Mouse (Mus musculus) heart, embryonic 12.5 days (tissue): ENCODE data around the gene Myef2. TPM values are rescaled to one million over a fixed set of nuclear protein-coding genes. Genes with fewer than 3 reads are reported as not detected.
A peak's percentile ranks its signal among the peaks of the same experiment; 100 is the strongest.
"Not testable (repeated sequence)": the region's sequence is repeated elsewhere in the genome, so short reads cannot be mapped to it uniquely, and the experiment has no call there.

Experiments
- ATAC-seq: fragments of 200-750 bp; cut with Nextera tagmentation; 2 replicates; pipeline ENCODE4 v1.8.0; 2017; ENCODE audit warnings: moderate TSS enrichment, moderate library complexity; ENCODE audit not compliant: insufficient number of reproducible peaks, low FRiP score
- H3K27ac ChIP-seq: fragments of 300-500 bp; sonication (generic); 2 replicates; pipeline ENCODE4 v1.5.1; 2016; ENCODE audit warnings: mild to moderate bottlenecking, moderate library complexity; ENCODE audit not compliant: poor library complexity, severe bottlenecking
- H3K27me3 ChIP-seq: fragments of 300-500 bp; sonication (generic); replicated peaks from 2 replicates; pipeline ENCODE4 v1.6.1; 2016; ENCODE audit warnings: mild to moderate bottlenecking, moderate library complexity
- H3K36me3 ChIP-seq: fragments of 300-500 bp; sonication (generic); 2 replicates; pipeline ENCODE4 v1.6.1; 2016; ENCODE audit warnings: mild to moderate bottlenecking, moderate library complexity
- H3K4me1 ChIP-seq: fragments of 300-500 bp; sonication (generic); replicated peaks from 2 replicates; pipeline ENCODE4 v1.6.1; 2016; ENCODE audit warnings: mild to moderate bottlenecking
- H3K4me2 ChIP-seq: fragments of 300-500 bp; sonication (generic); 2 replicates; pipeline ENCODE4 v1.6.1; 2016; ENCODE audit warnings: mild to moderate bottlenecking, moderate library complexity
- H3K4me3 ChIP-seq: fragments of 300-500 bp; sonication (generic); 2 replicates; pipeline ENCODE4 v1.5.1; 2016; ENCODE audit warnings: mild to moderate bottlenecking
- H3K9ac ChIP-seq: fragments of 300-500 bp; sonication (generic); 2 replicates; pipeline ENCODE4 v1.6.1; 2016; ENCODE audit warnings: mild to moderate bottlenecking, moderate library complexity
- H3K9me3 ChIP-seq: fragments of 300-500 bp; sonication (generic); replicated peaks from 2 replicates; pipeline ENCODE4 v1.6.1; 2016; ENCODE audit warnings: mild to moderate bottlenecking, moderate library complexity
- WGBS: fragments of 180-500 bp; shearing (Covaris S2); methylation state at CpG from one replicate; pipeline ENCODE4 v1.1.7; 2016; 5-methylcytosine and 5-hydroxymethylcytosine counted together
- polyA plus RNA-seq: library from polyadenylated mRNA; unstranded; fragments of >200 nt; fragmentation: Nextera tagmentation; extraction: Ambion mirVana; gene quantifications from 2 replicates; pipeline ENCODE4 v1.2.1, GENCODE M21; 2016

Gene Myef2
- polyA plus RNA-seq, 1 experiment from 2014 or later = 90.5 TPM

DNA sequence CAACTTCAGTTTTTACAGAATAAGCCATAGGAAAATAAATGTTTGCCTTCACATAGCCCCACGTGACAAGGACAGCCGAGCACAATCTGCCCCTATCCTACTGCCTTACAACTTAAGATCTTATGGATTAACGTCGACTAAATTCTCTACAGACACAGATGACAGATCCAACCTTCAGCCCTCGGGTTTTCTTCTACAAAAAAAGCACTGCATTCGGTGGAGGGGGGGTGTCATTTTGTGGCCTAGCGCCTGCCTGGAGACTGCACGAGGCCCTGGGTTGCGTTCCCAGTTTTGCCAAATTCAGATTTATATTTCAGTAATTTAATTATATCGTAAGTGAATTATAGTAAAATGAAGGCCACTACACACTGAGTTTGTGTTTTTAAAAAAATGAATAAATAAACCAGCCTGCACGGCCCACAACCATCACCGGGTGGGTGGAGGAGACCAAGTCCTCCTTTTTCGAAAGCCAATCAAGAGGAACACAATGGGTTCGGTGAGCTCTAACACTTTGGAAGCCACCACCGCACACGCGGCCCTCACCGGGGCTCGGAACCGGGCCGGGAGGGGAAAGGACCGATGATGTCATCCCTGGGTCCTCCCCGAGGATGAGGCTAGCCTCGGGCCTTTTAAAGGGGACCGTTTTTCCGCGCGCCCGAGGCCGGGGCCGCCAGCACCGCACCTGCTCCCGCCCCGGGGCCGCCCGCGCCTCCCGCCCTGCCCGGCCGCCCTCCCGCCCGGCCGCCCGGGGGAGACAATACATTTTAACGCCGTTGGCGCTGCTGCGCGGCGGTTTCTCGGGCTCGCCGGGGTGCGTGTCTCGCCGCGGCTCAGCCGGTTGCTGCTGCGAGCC, 611 bp downstream of the Myef2 start:
- H3K9me3 ChIP-seq = no peaks in the 10 kb centered on the region
- WGBS = under 1% methylated on average over 54 of the region's 59 CpGs
- ATAC-seq = peak; percentile 85
- H3K4me1 ChIP-seq = peaks cover 31% of the 10 kb centered on the region
- H3K27me3 ChIP-seq = no peaks in the 10 kb centered on the region
- H3K27ac ChIP-seq = peak overlapping the region; percentile 72
- peak overlapping the region; percentile 75 for H3K4me3 ChIP-seq
- peak overlapping the region; percentile 91 for H3K9ac ChIP-seq
- H3K36me3 ChIP-seq = no peaks in the 10 kb centered on the region
- peak overlapping the region; percentile 74 for H3K4me2 ChIP-seq

DNA sequence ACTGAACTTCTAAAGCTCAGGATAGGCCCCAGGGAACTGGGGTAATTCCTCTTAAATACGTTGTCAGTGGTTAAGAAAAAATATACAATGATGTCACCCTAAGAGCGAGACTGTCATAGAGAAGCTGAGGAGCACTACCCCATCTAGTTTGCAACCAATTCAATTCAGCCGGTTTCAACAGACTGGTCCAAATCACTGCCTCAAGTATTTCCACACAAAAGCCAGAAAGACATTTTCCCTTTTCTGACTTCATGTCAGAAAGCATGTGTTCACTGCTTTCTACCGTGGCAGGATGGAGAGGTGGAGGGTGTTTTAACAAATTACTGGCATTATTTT, 1.2 kb downstream of the Myef2 start:
- Histone ChIP-seq H3K4me3 (peak overlapping the region; percentile 75), H3K36me3 (no peaks in the 10 kb centered on the region), H3K9me3 (no peaks in the 10 kb centered on the region), H3K4me1 (peaks cover 31% of the 10 kb centered on the region), H3K27ac (0 out of 2 replicates have a peak overlapping the region, but pooled peaks have one; percentile 72), H3K27me3 (no peaks in the 10 kb centered on the region), H3K9ac (peak overlapping the region; percentile 91), H3K4me2 (peak overlapping the region; percentile 74)
- ATAC-seq = no peak
- 11% methylated on average over 4 of the region's 4 CpGs for WGBS

GRCm38 (mm10) chr2:125119381-125120110, 3.9 kb downstream of the Myef2 start:
- Histone ChIP-seq H3K27me3 (no peaks in the 10 kb centered on the region), H3K4me2 (no peak overlapping the region), H3K36me3 (peaks cover 9% of the 10 kb centered on the region), H3K4me3 (no peak overlapping the region), H3K27ac (no peak overlapping the region), H3K9ac (no peak overlapping the region), H3K9me3 (no peaks in the 10 kb centered on the region), H3K4me1 (peaks cover 31% of the 10 kb centered on the region)
- no peak for ATAC-seq
- WGBS = 50% methylated on average over 6 of the region's 6 CpGs

- peaks cover 53% of the 10 kb centered on the region for H3K36me3 ChIP-seq
- ATAC-seq, H3K4me2 ChIP-seq, H3K27ac ChIP-seq, H3K9ac ChIP-seq, H3K4me1 ChIP-seq, H3K27me3 ChIP-seq, H3K4me3 ChIP-seq, H3K9me3 ChIP-seq: not testable (repeated sequence)
- 96% methylated on average over 4 of the region's 4 CpGs for WGBS
Measured at GRCm38 (mm10) chr2:125106536-125106935, 16.9 kb downstream of the Myef2 start.

DNA sequence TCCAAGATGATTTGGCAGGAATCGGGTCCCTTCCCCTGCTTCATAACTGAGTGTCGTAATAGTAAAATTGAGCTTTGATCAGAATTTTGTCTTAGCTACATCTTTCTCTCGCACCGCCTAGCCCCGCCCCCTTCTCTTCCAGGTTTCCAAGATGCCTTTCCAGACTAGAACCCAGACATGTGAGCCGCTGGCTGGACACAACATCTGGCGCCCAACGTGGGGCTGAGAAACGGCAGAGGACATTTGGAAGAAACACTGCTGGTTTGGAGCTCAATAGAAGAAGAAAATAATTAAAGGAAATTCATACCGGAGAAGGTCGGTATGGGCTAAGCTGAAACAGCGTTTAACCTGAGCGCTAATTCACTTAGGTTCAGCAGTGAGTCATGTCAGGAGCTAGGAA, 19.0 kb downstream of the Myef2 start:
- not testable (repeated sequence) for H3K9me3 ChIP-seq, H3K4me2 ChIP-seq, H3K27me3 ChIP-seq, H3K9ac ChIP-seq, H3K27ac ChIP-seq, H3K4me1 ChIP-seq, H3K4me3 ChIP-seq, ATAC-seq
- 97% methylated on average over 13 of the region's 13 CpGs for WGBS
- peaks cover 57% of the 10 kb centered on the region for H3K36me3 ChIP-seq

- 75% methylated on average over 3 of the region's 3 CpGs for WGBS
- H3K27ac ChIP-seq, H3K9ac ChIP-seq, H3K4me1 ChIP-seq, H3K27me3 ChIP-seq, H3K9me3 ChIP-seq, ATAC-seq, H3K4me2 ChIP-seq, H3K4me3 ChIP-seq: not testable (repeated sequence)
- peaks cover 48% of the 10 kb centered on the region for H3K36me3 ChIP-seq
Measured at GRCm38 (mm10) chr2:125092123-125092522, 31.3 kb downstream of the Myef2 start.

DNA sequence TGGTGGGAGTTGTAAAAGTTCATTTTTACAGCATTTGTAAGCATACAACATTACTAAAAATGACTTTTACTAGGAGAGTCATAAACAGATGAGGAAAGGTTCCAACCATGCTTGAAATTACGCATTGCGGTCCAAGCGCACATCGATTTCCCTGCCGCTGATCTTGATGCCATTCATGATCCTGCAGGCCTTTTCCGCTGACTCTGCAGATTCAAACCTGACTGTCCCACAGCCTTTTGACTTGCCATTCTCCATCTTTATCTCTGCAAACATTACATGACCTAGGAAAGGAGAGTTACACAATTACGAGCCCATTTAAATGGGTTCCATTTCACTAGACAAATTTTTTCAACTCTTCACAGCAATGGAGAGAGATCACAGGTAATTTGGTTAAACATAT, 34.7 kb downstream of the Myef2 start:
- WGBS = 95% methylated on average over 7 of the region's 7 CpGs
- H3K36me3 ChIP-seq = peaks cover 40% of the 10 kb centered on the region
- no peaks in the 10 kb centered on the region for H3K9me3 ChIP-seq
- no peak for ATAC-seq
- H3K4me2 ChIP-seq = no peak overlapping the region
- no peaks in the 10 kb centered on the region for H3K27me3 ChIP-seq
- H3K4me1 ChIP-seq = no peaks in the 10 kb centered on the region
- H3K27ac ChIP-seq = no peak overlapping the region
- H3K9ac ChIP-seq = no peak overlapping the region
- H3K4me3 ChIP-seq = no peak overlapping the region

GRCm38 (mm10) chr2:125083879-125084278, 39.6 kb downstream of the Myef2 start:
- no peak for ATAC-seq
- 47% methylated on average over 1 of the region's 1 CpGs for WGBS
- Histone ChIP-seq H3K4me3 (no peak overlapping the region), H3K4me2 (no peak overlapping the region), H3K27ac (no peak overlapping the region), H3K4me1 (no peaks in the 10 kb centered on the region), H3K27me3 (no peaks in the 10 kb centered on the region), H3K36me3 (peaks cover 37% of the 10 kb centered on the region), H3K9me3 (no peaks in the 10 kb centered on the region), H3K9ac (no peak overlapping the region)

GRCm38 (mm10) chr2:125073056-125073780, 50.2 kb downstream of the Myef2 start:
- no peak overlapping the region for H3K9ac ChIP-seq
- H3K4me1 ChIP-seq = peaks cover 14% of the 10 kb centered on the region
- 0 out of 2 replicates have a peak overlapping the region, but pooled peaks have one; percentile 1 for H3K27ac ChIP-seq
- no peaks in the 10 kb centered on the region for H3K36me3 ChIP-seq
- H3K4me3 ChIP-seq = no peak overlapping the region
- no peaks in the 10 kb centered on the region for H3K27me3 ChIP-seq
- no peaks in the 10 kb centered on the region for H3K9me3 ChIP-seq
- no peak for ATAC-seq
- WGBS = 79% methylated on average over 3 of the region's 3 CpGs
- H3K4me2 ChIP-seq = no peak overlapping the region

GRCm38 (mm10) chr2:125068696-125069095, 54.8 kb downstream of the Myef2 start:
- no peak overlapping the region for H3K27ac ChIP-seq
- no peaks in the 10 kb centered on the region for H3K36me3 ChIP-seq
- no peak overlapping the region for H3K4me3 ChIP-seq
- no peak overlapping the region for H3K4me2 ChIP-seq
- H3K9me3 ChIP-seq = no peaks in the 10 kb centered on the region
- WGBS = 82% methylated on average over 12 of the region's 12 CpGs
- H3K27me3 ChIP-seq = no peaks in the 10 kb centered on the region
- peaks cover 19% of the 10 kb centered on the region for H3K4me1 ChIP-seq
- no peak for ATAC-seq
- H3K9ac ChIP-seq = no peak overlapping the region

DNA sequence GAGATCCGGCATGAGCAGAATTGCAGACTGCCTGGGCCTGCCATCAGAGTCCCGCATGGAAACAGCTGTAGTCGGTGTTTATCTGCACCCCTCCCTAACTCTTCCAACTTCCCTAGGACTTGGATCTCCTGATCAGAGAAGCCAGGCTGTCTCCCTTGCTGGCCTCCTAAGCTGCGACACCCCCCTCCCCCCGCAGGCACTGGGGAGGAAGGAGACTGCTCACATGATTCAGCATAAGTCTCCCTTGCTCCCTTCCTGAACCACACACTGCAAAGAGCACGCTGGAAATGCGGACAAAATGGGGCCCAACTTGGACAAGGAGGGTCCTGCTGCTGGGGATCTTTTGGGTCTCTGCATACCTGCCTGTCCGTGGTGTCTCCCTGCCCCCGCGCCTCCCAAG, 55.6 kb downstream of the Myef2 start, which contains the start of gene Slc24a5:
TSS of gene Slc24a5 (plus strand) at position 231 of the 400 bp plus-strand sequence.
- H3K4me2 ChIP-seq = no peak within 1 kb of the TSS
- no peaks in the 10 kb centered on the region for H3K36me3 ChIP-seq
- H3K4me3 ChIP-seq = no peak within 1 kb of the TSS
- no peak within 1 kb of the TSS for H3K27ac ChIP-seq
- no peak for ATAC-seq
- H3K27me3 ChIP-seq = no peaks in the 10 kb centered on the region
- no peaks in the 10 kb centered on the region for H3K9me3 ChIP-seq
- 43% methylated on average over 10 of the region's 10 CpGs for WGBS
- peaks cover 17% of the 10 kb centered on the region for H3K4me1 ChIP-seq
- H3K9ac ChIP-seq = no peak within 1 kb of the TSS
